Mouse (Mus musculus) B cell, adult 2 months (primary cell): ENCODE data around the gene Syt9.
"Not testable (repeated sequence)": the region's sequence is repeated elsewhere in the genome, so short reads cannot be mapped to it uniquely, and the experiment has no call there.

Experiments
- DNase-seq, 2 experiments: peaks; one replicate each; pipeline ENCODE4 v3.0.0; 2022

Gene Syt9

GRCm38 (mm10) chr7:107461699-107462440, 91.3 kb downstream of the Syt9 start:
- no peak for DNase-seq

GRCm38 (mm10) chr7:107462962-107463361, 92.4 kb downstream of the Syt9 start:
- no peak for DNase-seq

- DNase-seq: no peak
Observed at GRCm38 (mm10) chr7:107465081-107465480, 94.6 kb downstream of the Syt9 start.

GRCm38 (mm10) chr7:107478979-107479965, 108.7 kb downstream of the Syt9 start:
- DNase-seq: no peak

GRCm38 (mm10) chr7:107485709-107486108, 115.2 kb downstream of the Syt9 start:
- DNase-seq: not testable (repeated sequence)

GRCm38 (mm10) chr7:107495428-107495827, 124.9 kb downstream of the Syt9 start:
- DNase-seq: no peak

GRCm38 (mm10) chr7:107496923-107497322, 126.4 kb downstream of the Syt9 start:
- DNase-seq: no peak

GRCm38 (mm10) chr7:107500641-107501040, 130.1 kb downstream of the Syt9 start:
- no peak for DNase-seq

- DNase-seq: no peak
Observed at GRCm38 (mm10) chr7:107504761-107505712, 134.5 kb downstream of the Syt9 start.

GRCm38 (mm10) chr7:107507920-107508319, 137.4 kb downstream of the Syt9 start:
- no peak for DNase-seq

GRCm38 (mm10) chr7:107509740-107510139, 139.2 kb downstream of the Syt9 start:
- DNase-seq: no peak

- no peak for DNase-seq
Observed at GRCm38 (mm10) chr7:107516704-107517410, 146.3 kb downstream of the Syt9 start.

GRCm38 (mm10) chr7:107519256-107520025, 148.9 kb downstream of the Syt9 start:
- DNase-seq: no peak

GRCm38 (mm10) chr7:107521411-107521810, 150.9 kb downstream of the Syt9 start:
- no peak for DNase-seq

GRCm38 (mm10) chr7:107526299-107526698, 155.8 kb downstream of the Syt9 start:
- peak; percentile 21 to 25 for DNase-seq

GRCm38 (mm10) chr7:107528169-107528772, 157.7 kb downstream of the Syt9 start:
- no peak for DNase-seq

GRCm38 (mm10) chr7:107529364-107529763, 158.8 kb downstream of the Syt9 start:
- DNase-seq: no peak

GRCm38 (mm10) chr7:107535311-107535710, 164.8 kb downstream of the Syt9 start:
- DNase-seq: no peak

GRCm38 (mm10) chr7:107536516-107536915, 166.0 kb downstream of the Syt9 start:
- DNase-seq: no peak

GRCm38 (mm10) chr7:107540034-107540433, 169.5 kb downstream of the Syt9 start:
- no peak for DNase-seq

- DNase-seq: no peak
Observed at GRCm38 (mm10) chr7:107545011-107545410, 174.5 kb downstream of the Syt9 start.
